Mouse (Mus musculus) adrenal gland, postnatal 14 days (tissue): Measurements from ENCODE around the gene Sectm1a. TPM values are rescaled to one million over a fixed set of nuclear protein-coding genes. Genes with fewer than 3 reads are reported as not detected.
A peak's percentile ranks its signal among the peaks of the same experiment; 100 is the strongest.
"Not testable (repeated sequence)": the region's sequence is repeated elsewhere in the genome, so short reads cannot be mapped to it uniquely, and the experiment has no call there.

Source experiments
- DNase-seq: peaks from one replicate; pipeline ENCODE4 v3.0.0; 2021; ENCODE audit warnings: mixed read lengths
- total RNA-seq: library from RNA; stranded (reverse); gene quantifications from 2 replicates; pipeline ENCODE4 v1.2.3, GENCODE M21; 2021

Sectm1a gene
- total RNA-seq, 1 experiment from 2014 or later = not detected

GRCm38 (mm10) chr11:121089756-121090546 is 8.9 kb upstream of the Sectm1a start:
- no peak for DNase-seq

GRCm38 (mm10) chr11:121088997-121089396 is 8.0 kb upstream of the Sectm1a start:
- DNase-seq = no peak

- DNase-seq = no peak
Observed at GRCm38 (mm10) chr11:121086296-121086695, 5.3 kb upstream of the Sectm1a start.

GRCm38 (mm10) chr11:121085181-121085580 is 4.2 kb upstream of the Sectm1a start:
- no peak for DNase-seq

- no peak for DNase-seq
Observed at GRCm38 (mm10) chr11:121082857-121083500, 2.0 kb upstream of the Sectm1a start.

- no peak for DNase-seq
Observed at GRCm38 (mm10) chr11:121082250-121082649, 1.2 kb upstream of the Sectm1a start.

- DNase-seq = no peak
Observed at GRCm38 (mm10) chr11:121080330-121080729, 690 bp downstream of the Sectm1a start.

- no peak for DNase-seq
Observed at GRCm38 (mm10) chr11:121075655-121076054, 5.4 kb downstream of the Sectm1a start.

- not testable (repeated sequence) for DNase-seq
Observed at GRCm38 (mm10) chr11:121069662-121070061, 11.4 kb downstream of the Sectm1a start.

GRCm38 (mm10) chr11:121067895-121068294 is 13.1 kb downstream of the Sectm1a start:
- no peak for DNase-seq

- peak; percentile 44 for DNase-seq
Observed at GRCm38 (mm10) chr11:121064197-121064596, 16.8 kb downstream of the Sectm1a start.

GRCm38 (mm10) chr11:121063379-121063778 is 17.6 kb downstream of the Sectm1a start, which contains the start of gene Sectm1b:
Gene Sectm1b (minus strand): TSS chr11:121063569.
- no peak for DNase-seq

- no peak for DNase-seq
Observed at GRCm38 (mm10) chr11:121061615-121062014, 19.4 kb downstream of the Sectm1a start.

- DNase-seq = not testable (repeated sequence)
Observed at GRCm38 (mm10) chr11:121060401-121061067, 20.5 kb downstream of the Sectm1a start.

- no peak for DNase-seq
Observed at GRCm38 (mm10) chr11:121059471-121059870, 21.5 kb downstream of the Sectm1a start.

GRCm38 (mm10) chr11:121058956-121059355 is 22.1 kb downstream of the Sectm1a start:
- no peak for DNase-seq

GRCm38 (mm10) chr11:121058122-121058521 is 22.9 kb downstream of the Sectm1a start:
- DNase-seq = no peak

- no peak for DNase-seq
Observed at GRCm38 (mm10) chr11:121056536-121057236, 24.3 kb downstream of the Sectm1a start.

GRCm38 (mm10) chr11:121053536-121053935 is 27.5 kb downstream of the Sectm1a start:
- peak; percentile 85 for DNase-seq

- no peak for DNase-seq
Observed at GRCm38 (mm10) chr11:121052387-121052786, 28.6 kb downstream of the Sectm1a start.

GRCm38 (mm10) chr11:121051793-121052192 is 29.2 kb downstream of the Sectm1a start:
- DNase-seq = no peak

GRCm38 (mm10) chr11:121049840-121050239 is 31.2 kb downstream of the Sectm1a start:
- DNase-seq = no peak
